Mouse (Mus musculus) midbrain, embryonic 15.5 days (tissue): ENCODE results near the gene Dnase1l1. TPM values are rescaled to one million over a fixed set of nuclear protein-coding genes. Genes with fewer than 3 reads are reported as not detected.

Experiments used
- ATAC-seq: fragments of 200-750 bp; cut with Nextera tagmentation; replicated peaks from 2 replicates; pipeline ENCODE4 v1.8.0; 2017; ENCODE audit warnings: moderate TSS enrichment
- H3K27ac ChIP-seq: fragments of 300-500 bp; sonication (generic); 2 replicates; pipeline ENCODE4 v1.5.1; 2015; ENCODE audit warnings: mild to moderate bottlenecking, inconsistent platforms
- H3K27me3 ChIP-seq: fragments of 300-500 bp; sonication (generic); replicated peaks from 2 replicates; pipeline ENCODE4 v1.6.1; 2015; ENCODE audit warnings: inconsistent platforms
- H3K36me3 ChIP-seq: fragments of 300-500 bp; sonication (generic); replicated peaks from 2 replicates; pipeline ENCODE4 v1.6.1; 2015; ENCODE audit warnings: inconsistent platforms
- H3K4me1 ChIP-seq: fragments of 300-500 bp; sonication (generic); 2 replicates; pipeline ENCODE4 v1.6.1; 2015; ENCODE audit warnings: inconsistent platforms
- H3K4me2 ChIP-seq: fragments of 300-500 bp; sonication (generic); 2 replicates; pipeline ENCODE4 v1.6.1; 2015; ENCODE audit warnings: inconsistent platforms, mild to moderate bottlenecking, moderate library complexity
- H3K4me3 ChIP-seq: fragments of 300-500 bp; sonication (generic); 2 replicates; pipeline ENCODE4 v1.5.1; 2015; ENCODE audit warnings: mild to moderate bottlenecking, inconsistent platforms
- H3K9ac ChIP-seq: fragments of 300-500 bp; sonication (generic); 2 replicates; pipeline ENCODE4 v1.6.1; 2015; ENCODE audit warnings: mild to moderate bottlenecking, inconsistent platforms
- H3K9me3 ChIP-seq: fragments of 300-500 bp; sonication (generic); 2 replicates; pipeline ENCODE4 v1.6.1; 2016; ENCODE audit warnings: inconsistent platforms
- WGBS: fragments of 180-500 bp; shearing (Covaris S2); methylation state at CpG from one replicate; pipeline ENCODE4 v1.1.7; 2015; ENCODE audit warnings: mixed read lengths; 5-methylcytosine and 5-hydroxymethylcytosine counted together
- microRNA-seq: library from miRNA; unstranded; fragments of <30 nt; microRNA quantifications from one replicate; pipeline ENCODE4, GENCODE M21; 2016
- polyA plus RNA-seq: library from polyadenylated mRNA; unstranded; fragments of >200 nt; fragmentation: Nextera tagmentation; extraction: Ambion mirVana; gene quantifications from 2 replicates; pipeline ENCODE4 v1.2.1, GENCODE M21; 2015

The Dnase1l1 gene
- polyA plus RNA-seq, 1 experiment from 2014 or later: 5.2 TPM

DNA sequence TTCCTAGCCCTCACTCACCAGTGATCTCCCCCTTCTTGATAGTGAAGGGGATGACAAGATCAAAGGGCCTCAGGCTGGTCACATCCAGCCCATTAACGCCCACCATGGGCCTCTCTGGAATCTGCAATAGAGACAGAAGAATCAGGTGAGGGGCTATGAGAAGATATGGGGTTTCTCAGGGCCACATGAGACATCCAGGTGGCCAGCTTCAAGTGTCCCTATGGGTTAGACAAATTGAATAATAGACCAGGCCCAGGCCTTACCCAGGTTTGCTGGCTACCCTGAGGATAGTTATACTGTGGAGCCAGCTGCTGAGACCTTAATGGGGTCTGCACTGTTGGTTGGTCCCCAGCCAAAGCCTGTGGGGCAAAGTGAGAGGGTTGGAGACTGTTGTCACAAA, 52.1 kb downstream of the Dnase1l1 start:
- Histone ChIP-seq H3K9ac (no peak overlapping the region), H3K36me3 (peaks cover 45% of the 10 kb centered on the region; the same call in 1 of the 2 replicates)
- ATAC-seq: no peak

More for the DNA sequence above, 52.1 kb downstream of the Dnase1l1 start:
- Histone ChIP-seq H3K27me3 (no peaks in the 10 kb centered on the region), H3K4me3 (no peak overlapping the region), H3K4me2 (no peak overlapping the region), H3K27ac (no peak overlapping the region), H3K9me3 (no peaks in the 10 kb centered on the region), H3K4me1 (no peaks in the 10 kb centered on the region)
- 82% methylated on average over 1 of the region's 1 CpGs for WGBS

Small RNAs within 50 kb of the gene (microRNA-seq; reads per million reads assigned to microRNA genes)
- gene Mir7091 (not detected), gene Mir7092 (1.3 reads per million)

Other genes starting within 250 kb of the Dnase1l1 start
- gene Opn1mw, start 154.9 kb downstream of the Dnase1l1 start, polyA plus RNA-seq: not detected in 2 replicates
- 15.7 and 17.0 TPM in 2 replicates for gene Mecp2, start 147.0 kb downstream of the Dnase1l1 start, polyA plus RNA-seq
- gene Tex28, start 114.5 kb downstream of the Dnase1l1 start, polyA plus RNA-seq: not detected in 2 replicates
- 0.06 and 0.11 TPM in 2 replicates for gene Tktl1, start 105.1 kb downstream of the Dnase1l1 start, polyA plus RNA-seq
- gene Flna, start 32.5 kb downstream of the Dnase1l1 start, polyA plus RNA-seq: 92.6 and 96.4 TPM in 2 replicates
- 16.0 and 17.7 TPM in 2 replicates for gene Emd, start 27.6 kb downstream of the Dnase1l1 start, polyA plus RNA-seq
- 402 and 414 TPM in 2 replicates for gene Rpl10, start 11.5 kb downstream of the Dnase1l1 start, polyA plus RNA-seq
- 86.8 and 90.3 TPM in 2 replicates for gene Taz, start 425 bp downstream of the Dnase1l1 start, polyA plus RNA-seq
- gene Atp6ap1, start 14.8 kb upstream of the Dnase1l1 start, polyA plus RNA-seq: 308 and 309 TPM in 2 replicates
- 1,073 and 1,116 TPM in 2 replicates for gene Gdi1, start 22.7 kb upstream of the Dnase1l1 start, polyA plus RNA-seq
- gene Fam50a, start 30.7 kb upstream of the Dnase1l1 start, polyA plus RNA-seq: 59.9 and 62.2 TPM in 2 replicates
- 64.4 and 75.0 TPM in 2 replicates for gene Plxna3, start 46.7 kb upstream of the Dnase1l1 start, polyA plus RNA-seq
- gene Lage3, start 71.3 kb upstream of the Dnase1l1 start, polyA plus RNA-seq: 59.8 and 62.3 TPM in 2 replicates
- gene Ubl4a, start 90.9 kb upstream of the Dnase1l1 start, polyA plus RNA-seq: 67.1 and 71.1 TPM in 2 replicates
- 9.9 and 10.5 TPM in 2 replicates for gene Slc10a3, start 91.0 kb upstream of the Dnase1l1 start, polyA plus RNA-seq
- gene Fam3a, start 110.9 kb upstream of the Dnase1l1 start, polyA plus RNA-seq: 36.2 and 38.3 TPM in 2 replicates
- gene Ikbkg, start 111.0 kb upstream of the Dnase1l1 start, polyA plus RNA-seq: 15.2 and 16.0 TPM in 2 replicates
- 56.6 and 57.4 TPM in 2 replicates for gene G6pdx, start 146.9 kb upstream of the Dnase1l1 start, polyA plus RNA-seq
- gene Gm6880, start 199.1 kb upstream of the Dnase1l1 start, polyA plus RNA-seq: not detected in 2 replicates